Mouse (Mus musculus): ENCODE results near the gene Brms1l. TPM values are rescaled to one million over a fixed set of nuclear protein-coding genes. Genes with fewer than 3 reads are reported as not detected.

Gene Brms1l
- total RNA-seq, 2 experiments from 2014 or later: 21.4 to 22.2 TPM

- no peak for DNase-seq
Measured at GRCm38 (mm10) chr12:55859409-55860349, 23.6 kb downstream of the Brms1l start.

GRCm38 (mm10) chr12:55860631-55861030 lies 24.5 kb downstream of the Brms1l start:
- DNase-seq: no peak

- DNase-seq: no peak
Measured at GRCm38 (mm10) chr12:55867738-55868137, 31.6 kb downstream of the Brms1l start.

GRCm38 (mm10) chr12:55869622-55870322 lies 33.6 kb downstream of the Brms1l start:
- DNase-seq: no peak

GRCm38 (mm10) chr12:55885449-55885848 lies 49.3 kb downstream of the Brms1l start:
- DNase-seq: no peak

- no peak for DNase-seq
Measured at GRCm38 (mm10) chr12:55888570-55888969, 52.4 kb downstream of the Brms1l start.

- no peak for DNase-seq
Measured at GRCm38 (mm10) chr12:55904801-55905200, 68.7 kb downstream of the Brms1l start.

- no peak for DNase-seq
Measured at GRCm38 (mm10) chr12:55912138-55912537, 76.0 kb downstream of the Brms1l start.

- DNase-seq: no peak
Measured at GRCm38 (mm10) chr12:55913201-55913600, 77.1 kb downstream of the Brms1l start.

GRCm38 (mm10) chr12:55916250-55916649 lies 80.1 kb downstream of the Brms1l start:
- no peak for DNase-seq

GRCm38 (mm10) chr12:55917020-55917419 lies 80.9 kb downstream of the Brms1l start:
- no peak for DNase-seq

Small RNA genes within 50 kb of the gene (microRNA-seq; reads per million reads assigned to microRNA genes)
- gene Gm23394: 1.1 to 3.8 reads per million in 2 experiments

Other genes starting within 250 kb of the Brms1l start
- gene Insm2, start 236.9 kb upstream of the Brms1l start, total RNA-seq (2021): not detected
- gene Ralgapa1, start 15.2 kb upstream of the Brms1l start, total RNA-seq (2021): 10 to 100 TPM; 51.1 to 60.4 TPM

All from heart, adult 18-20 months (tissue).